Mouse (Mus musculus) lung, postnatal 4 days (tissue): ENCODE data around the gene Olfr96.
"Not testable (repeated sequence)": the region's sequence is repeated elsewhere in the genome, so short reads cannot be mapped to it uniquely, and the experiment has no call there.

Experiments
- DNase-seq, 2 experiments: peaks; one replicate each; pipeline ENCODE4 v3.0.0; 2021

Gene Olfr96

GRCm38 (mm10) chr17:37219846-37220245, at the start of gene Olfr96:
Olfr96 (plus strand) TSS chr17:37220146.
- no peak for DNase-seq

- no peak for DNase-seq
Observed at GRCm38 (mm10) chr17:37185474-37185873, 34.5 kb upstream of the Olfr96 start.

DNA sequence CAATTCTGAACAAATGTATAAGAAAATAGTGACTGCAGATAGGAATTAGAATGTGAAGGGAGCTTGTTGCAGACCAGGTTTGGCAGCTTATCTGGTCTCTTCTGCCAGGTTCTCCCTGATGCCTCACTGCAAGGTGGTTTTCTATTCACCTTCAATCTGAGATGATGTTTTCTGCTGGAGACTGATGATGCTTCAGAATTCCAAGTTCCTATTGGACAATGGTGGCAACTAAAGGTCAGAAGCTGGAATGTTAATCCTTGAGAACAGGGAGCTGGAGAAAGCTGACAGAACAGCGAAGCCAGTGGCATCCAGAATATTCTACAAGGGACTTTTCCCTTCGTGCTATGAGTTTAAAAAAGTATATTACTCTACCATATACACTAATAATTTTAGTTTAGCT, 29.2 kb upstream of the Olfr96 start:
- DNase-seq: peak in 1 of 2 experiments; percentile 38

GRCm38 (mm10) chr17:37193032-37193431, 26.9 kb upstream of the Olfr96 start:
- DNase-seq: no peak

GRCm38 (mm10) chr17:37193656-37194055, 26.3 kb upstream of the Olfr96 start, which contains the start of gene Ubd:
Ubd (plus strand) TSS chr17:37193892.
- no peak for DNase-seq

GRCm38 (mm10) chr17:37194782-37195181, 25.2 kb upstream of the Olfr96 start:
- no peak for DNase-seq

- DNase-seq: peak in 1 of 2 experiments; percentile 37
Observed at GRCm38 (mm10) chr17:37196845-37197724, 22.9 kb upstream of the Olfr96 start.

DNA sequence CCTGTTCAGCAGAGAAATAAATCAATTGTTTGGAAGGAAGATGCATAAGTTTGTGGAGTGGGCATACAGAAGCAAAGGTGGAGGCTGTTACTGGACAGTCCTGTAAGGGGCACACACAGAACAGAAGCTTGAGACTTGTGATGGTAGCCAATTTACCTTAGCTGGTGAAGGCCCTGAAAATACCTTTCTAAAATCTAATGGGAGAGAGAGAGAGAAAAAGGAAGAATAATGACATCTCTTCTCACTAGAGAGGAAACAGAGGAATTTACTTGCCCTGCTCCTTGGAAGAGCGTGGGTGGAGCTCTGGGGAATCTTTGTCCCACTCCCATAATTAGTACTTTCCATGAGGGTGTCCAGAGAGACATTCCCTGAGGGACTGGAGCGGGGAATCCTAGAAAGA, 19.1 kb upstream of the Olfr96 start, which contains the start of gene Olfr94:
Gene Olfr94 (minus strand): TSS at position 101 of the 400 bp plus-strand sequence.
- no peak for DNase-seq

DNA sequence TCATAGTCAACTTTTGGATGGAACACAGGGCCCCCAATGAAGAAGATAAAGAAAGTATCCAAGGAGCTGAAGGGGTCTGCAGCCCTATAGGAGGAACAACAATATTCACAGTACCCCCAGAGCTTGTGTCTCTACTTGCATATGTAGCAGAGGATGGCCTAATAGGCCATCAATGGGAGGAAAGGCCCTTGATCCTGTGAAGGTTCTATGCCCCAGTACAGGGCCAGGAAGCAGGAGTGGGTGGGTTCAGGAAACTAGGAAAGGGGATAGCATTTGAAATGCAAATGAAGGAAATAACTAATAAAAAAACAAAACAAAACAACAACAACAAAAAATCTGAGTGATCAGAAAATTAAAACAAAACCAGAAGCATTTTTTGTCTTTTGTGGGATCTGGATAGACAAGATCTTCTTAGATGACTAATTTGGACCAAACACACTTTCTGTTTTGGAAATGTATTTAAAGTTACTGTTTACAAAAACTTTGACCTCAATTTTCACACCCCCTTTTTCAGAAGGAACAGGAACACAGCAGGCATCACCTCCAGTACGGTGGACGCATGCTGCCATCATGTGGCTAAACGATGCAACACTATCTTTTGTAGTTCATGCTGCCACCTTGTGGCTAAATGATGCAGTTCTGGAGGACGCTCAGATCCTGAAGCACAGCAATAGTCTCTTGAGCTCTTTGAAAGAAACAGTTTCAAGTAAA, 16.6 kb upstream of the Olfr96 start:
- DNase-seq: peak; percentile 51 to 79

DNA sequence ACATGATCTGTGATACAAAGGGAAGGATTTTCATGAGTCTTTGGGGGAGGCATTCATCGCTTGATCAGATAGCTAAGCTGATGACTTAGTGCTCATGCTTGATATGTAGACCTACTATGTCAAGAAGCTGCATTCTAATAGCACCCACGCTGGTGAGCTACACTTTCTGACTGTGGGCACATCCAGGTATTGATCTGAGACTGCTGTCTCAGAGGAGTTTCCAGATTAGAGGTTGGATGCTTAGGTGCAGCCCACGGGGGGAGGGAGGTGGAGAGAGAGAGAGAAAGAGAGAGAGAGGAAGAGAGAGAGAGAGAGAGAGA, 16.1 kb upstream of the Olfr96 start:
- DNase-seq: no peak

DNA sequence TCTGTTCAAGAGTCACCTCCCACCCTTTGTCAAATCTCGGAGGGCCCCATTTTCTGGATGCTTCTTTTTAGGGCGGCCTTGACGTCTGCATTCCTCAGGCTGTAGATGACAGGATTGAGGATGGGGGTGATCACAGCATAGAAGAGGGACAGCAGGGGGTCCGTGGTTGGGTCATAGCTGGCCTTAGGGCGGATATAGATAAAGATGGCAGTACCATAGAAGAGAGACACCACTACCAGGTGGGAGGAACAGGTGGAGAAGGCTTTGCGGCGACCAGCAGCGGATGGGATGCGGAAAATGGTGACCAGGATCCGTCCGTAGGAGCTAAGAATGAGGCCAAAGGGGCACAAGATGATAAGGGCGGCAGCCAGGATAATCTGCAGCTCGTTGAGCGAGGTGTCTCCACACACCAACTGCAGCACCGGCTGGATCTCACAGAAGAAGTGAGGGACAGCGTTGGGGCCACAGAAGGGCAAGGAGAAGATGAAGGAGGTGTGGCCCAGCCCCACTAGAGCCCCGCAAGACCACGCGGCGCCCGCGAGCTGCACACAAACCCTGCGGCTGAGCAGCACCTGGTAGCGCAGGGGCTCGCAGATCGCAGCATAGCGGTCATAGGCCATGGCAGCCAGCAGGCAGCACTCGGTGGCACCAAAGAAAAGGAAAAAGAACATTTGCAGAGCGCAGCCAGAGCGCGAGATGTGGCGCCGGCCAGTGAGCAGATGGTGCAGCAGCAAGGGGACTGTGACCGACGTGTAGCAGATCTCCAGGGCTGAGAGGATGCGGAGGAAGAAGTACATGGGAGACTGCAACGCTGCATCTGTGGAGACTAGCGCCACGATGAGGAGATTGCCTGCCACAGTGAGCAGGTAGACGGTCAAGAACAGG, 8.8 kb upstream of the Olfr96 start:
- no peak for DNase-seq

- no peak for DNase-seq
Observed at GRCm38 (mm10) chr17:37213018-37213417, 6.9 kb upstream of the Olfr96 start, which contains the start of gene Olfr95. Olfr95 (minus strand) TSS chr17:37213118.

DNA sequence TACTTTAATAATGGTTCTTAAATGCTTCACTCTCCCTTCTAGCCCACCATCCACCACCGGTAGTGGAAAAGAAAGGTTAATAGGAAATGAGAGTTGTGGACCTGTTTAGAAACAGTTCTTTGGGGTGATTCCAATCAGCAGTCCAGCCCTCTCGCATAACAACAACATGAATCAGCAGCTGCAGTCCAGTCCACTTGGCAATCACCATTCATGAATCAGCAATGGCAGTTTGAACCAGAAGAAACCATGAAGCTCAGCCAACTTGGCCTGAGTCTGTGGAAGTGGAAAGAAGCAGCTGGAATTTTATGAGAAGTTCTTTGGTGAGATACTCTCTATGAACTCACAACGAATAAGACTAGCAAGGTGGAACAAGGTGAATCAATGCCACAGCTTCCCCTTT, 1.5 kb upstream of the Olfr96 start:
- no peak for DNase-seq

DNA sequence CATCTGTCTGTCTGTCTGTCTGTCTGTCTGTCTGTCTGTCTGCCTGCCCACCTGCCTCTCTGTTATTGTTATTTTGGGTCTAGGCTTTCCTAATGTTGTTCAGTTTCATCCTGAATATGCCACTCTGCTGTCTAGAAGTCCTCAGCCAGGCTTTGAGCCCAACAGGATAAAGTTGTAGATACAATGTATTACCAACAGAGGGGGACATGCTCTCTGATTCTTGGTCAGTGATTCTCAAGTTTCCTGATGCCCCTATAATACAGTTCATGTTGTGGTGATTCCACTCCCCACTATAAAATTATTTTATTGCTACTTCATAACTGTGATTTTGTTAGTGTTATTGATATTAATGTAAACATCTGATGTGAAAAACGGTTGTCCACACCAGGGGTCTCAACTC, 1.9 kb downstream of the Olfr96 start:
- DNase-seq: no peak

- DNase-seq: not testable (repeated sequence)
Observed at GRCm38 (mm10) chr17:37237230-37237629, 17.3 kb downstream of the Olfr96 start, which contains the start of gene Olfr97. Olfr97 (minus strand) TSS chr17:37237330.

DNA sequence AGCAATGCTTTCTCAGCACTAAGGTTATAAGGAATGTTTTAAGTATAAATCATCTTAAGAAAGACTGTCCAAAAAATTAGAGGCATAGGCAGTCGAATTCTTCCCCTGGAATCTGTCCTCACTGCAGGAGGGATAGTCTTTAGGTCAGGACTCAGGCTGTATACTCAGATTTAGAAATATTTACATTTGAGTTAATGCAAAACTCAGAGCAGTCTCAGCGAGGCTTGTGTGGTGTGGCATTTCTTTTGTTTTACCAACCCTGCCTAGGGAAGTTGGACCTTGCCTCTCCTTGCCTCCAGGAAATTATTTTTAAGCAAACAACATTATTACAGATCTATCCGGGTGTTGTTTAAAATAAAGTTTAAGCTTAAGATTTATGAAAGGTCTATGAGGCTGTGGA, 22.3 kb downstream of the Olfr96 start:
- DNase-seq: no peak

- peak in 1 of 2 experiments; percentile 37 for DNase-seq
Observed at GRCm38 (mm10) chr17:37246715-37247114, 26.8 kb downstream of the Olfr96 start.

DNA sequence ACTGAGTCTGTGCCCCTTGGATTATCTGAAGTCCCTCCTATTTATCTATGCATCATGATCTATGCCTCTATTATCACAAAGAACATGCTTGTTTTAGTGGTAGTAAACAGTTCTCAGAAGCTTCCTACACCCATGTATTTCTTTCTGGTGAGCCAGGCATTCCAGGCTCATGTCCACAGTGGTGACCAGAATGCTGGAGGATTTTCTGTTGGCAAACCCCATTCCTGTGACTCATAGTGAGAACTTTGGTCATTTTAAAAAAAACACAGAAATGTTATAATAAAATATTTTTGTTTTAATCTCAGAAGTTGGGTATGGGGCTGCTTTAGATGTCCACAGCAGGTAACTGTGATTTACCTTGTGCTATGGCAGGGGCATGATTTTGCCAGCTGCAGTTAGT, 29.5 kb downstream of the Olfr96 start:
- DNase-seq: no peak

- DNase-seq: peak in 1 of 2 experiments; percentile 6
Observed at GRCm38 (mm10) chr17:37250544-37250943, 30.6 kb downstream of the Olfr96 start.

DNA sequence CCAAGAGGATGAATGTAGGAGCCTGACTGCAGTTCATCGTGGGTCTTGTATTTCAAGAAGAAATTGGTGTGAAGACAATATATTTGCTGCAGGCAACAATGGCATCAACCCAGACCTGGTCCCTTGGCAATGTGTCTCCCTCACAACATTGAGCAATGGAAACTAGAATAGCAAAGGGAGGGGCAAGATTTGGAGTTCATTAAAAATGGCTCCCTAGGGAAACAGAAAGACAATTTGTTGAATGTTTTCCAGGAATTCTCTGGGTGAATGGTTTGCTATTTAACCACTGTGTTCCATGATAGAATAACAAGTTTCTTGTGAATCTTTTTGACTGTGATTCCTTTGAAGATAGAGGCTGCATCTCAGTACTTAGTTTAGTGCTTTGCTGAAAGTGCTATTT, 43.7 kb downstream of the Olfr96 start, which contains the start of gene Olfr98:
Gene Olfr98 (minus strand): TSS at position 124 of the 400 bp plus-strand sequence.
- no peak for DNase-seq

GRCm38 (mm10) chr17:37270058-37270701, 50.2 kb downstream of the Olfr96 start, which contains the start of gene H2-M3:
H2-M3 (plus strand) TSS chr17:37270220.
- DNase-seq: peak; percentile 51 to 92

DNA sequence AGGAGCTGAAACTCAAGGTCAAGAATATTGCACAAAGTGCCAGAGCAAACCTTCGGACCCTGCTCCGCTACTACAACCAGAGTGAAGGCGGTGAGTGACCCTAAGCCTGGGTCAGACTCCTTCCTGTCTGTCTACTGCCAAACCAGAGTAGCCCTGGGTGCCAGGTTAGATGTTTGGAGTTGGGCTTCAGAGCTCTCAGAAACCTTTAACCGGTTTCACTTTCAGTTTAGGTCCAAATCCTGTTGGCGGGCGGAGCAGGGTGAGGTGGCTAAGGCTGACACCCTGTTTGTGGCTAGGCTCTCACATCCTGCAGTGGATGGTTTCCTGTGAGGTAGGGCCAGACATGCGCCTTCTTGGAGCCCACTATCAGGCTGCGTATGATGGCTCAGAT, 50.8 kb downstream of the Olfr96 start:
- peak; percentile 49 to 54 for DNase-seq
